Mouse (Mus musculus): ENCODE data around the gene Pmepa1. TPM values are rescaled to one million over a fixed set of nuclear protein-coding genes. Genes with fewer than 3 reads are reported as not detected.

Gene Pmepa1
- total RNA-seq, 2 experiments from 2014 or later = 20.0 to 24.4 TPM

DNA sequence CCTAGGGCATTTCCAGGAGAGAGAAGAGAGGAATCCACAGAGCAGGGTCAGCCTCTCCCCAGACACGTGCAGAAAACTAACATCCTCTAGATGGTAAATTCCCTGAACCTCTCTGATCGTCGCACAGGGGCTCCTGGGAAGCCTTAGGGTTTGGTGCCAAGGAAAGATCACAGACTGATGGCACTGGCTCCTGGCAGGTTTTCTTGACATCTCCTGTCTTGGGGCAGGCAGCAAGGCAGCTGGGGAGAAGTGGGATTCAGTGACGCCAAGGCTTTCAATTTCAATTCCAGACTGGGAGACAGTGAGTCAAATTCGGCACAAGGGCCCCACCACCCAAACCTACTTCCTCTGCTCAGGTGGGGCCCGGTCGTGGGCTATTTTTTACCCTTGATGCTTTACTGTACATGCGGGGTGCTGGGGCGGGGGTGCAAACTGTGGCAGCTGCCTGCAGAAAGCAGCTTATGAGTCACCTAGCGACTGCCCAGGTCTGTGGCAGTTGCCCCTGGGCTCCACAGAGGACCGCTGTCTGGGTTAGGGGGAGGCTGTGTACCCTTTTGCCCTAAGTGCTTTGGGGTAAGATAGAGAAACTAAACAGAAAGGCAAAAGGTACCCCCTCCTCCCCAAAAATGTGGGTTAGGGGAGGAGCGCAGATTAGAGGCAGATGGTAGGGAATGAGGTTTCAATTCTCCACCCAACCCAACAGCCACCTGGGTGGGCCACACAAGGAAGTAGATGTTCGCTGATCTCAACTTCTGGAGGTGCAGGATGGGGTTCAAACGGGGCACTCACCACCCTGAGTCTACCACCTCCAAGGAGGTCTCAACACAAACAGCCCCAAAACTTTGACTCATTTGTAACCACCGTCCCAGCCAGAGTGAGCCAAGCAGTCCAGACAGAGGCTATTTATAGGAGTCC, 1.6 kb downstream of the Pmepa1 start:
- TF ChIP-seq CTCF (IDR thresholded peaks at IDR 0.05) = no peak
- Histone ChIP-seq H3K4me3 (peak overlapping the region; percentile 93), H3K27ac (peak overlapping the region; percentile 91)
- no peak for DNase-seq
- intact Hi-C loops (cut with DNase I) = loop anchor here (2.0 to 5.0 kb wide), 3 partner anchors 32 to 68 kb away; no protein-coding TSS in a partner anchor

DNA sequence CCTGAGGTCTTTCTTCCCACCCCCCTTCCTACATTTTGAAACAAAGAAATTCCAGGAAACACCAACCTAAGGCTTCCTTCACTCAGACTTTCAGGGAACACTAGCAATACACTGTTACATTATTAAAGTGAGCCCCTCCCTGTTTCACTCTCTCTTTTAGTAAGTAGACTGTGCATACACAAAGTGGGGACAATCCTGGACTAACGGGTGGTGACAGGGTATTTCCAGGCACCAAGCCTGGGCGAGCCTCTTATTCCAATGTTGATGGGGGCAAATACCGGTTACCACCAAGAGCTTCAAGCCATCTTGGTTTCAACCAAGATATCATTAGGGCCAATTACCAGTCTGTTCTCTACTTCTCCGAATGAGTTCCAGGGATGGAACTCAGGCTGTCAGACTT, 2.4 kb downstream of the Pmepa1 start:
- no peak for DNase-seq
- no peak for TF ChIP-seq CTCF (IDR thresholded peaks at IDR 0.05)
- intact Hi-C loops (cut with DNase I) = loop anchor here (2.0 kb wide), 1 partner anchor 35 kb away; no protein-coding TSS in a partner anchor
- Histone ChIP-seq H3K4me3 (peak overlapping the region; percentile 93), H3K27ac (peak overlapping the region; percentile 91; the same call in 1 of the 2 replicates)

GRCm38 (mm10) chr2:173272354-173272900, 3.9 kb downstream of the Pmepa1 start:
- TF ChIP-seq CTCF (IDR thresholded peaks at IDR 0.05) = no peak

GRCm38 (mm10) chr2:173271541-173271940, 4.8 kb downstream of the Pmepa1 start:
- DNase-seq = no peak
- H3K27ac ChIP-seq = no peak overlapping the region
- TF ChIP-seq CTCF (IDR thresholded peaks at IDR 0.05) = no peak

More at GRCm38 (mm10) chr2:173272354-173272900, 3.9 kb downstream of the Pmepa1 start:
- no peak for DNase-seq
- Histone ChIP-seq H3K27ac (no peak overlapping the region), H3K4me3 (peak overlapping the region; percentile 30)
- intact Hi-C loops (cut with DNase I) = no loop called here

GRCm38 (mm10) chr2:173270601-173271248, 5.6 kb downstream of the Pmepa1 start:
- DNase-seq = no peak
- intact Hi-C loops (cut with DNase I) = no loop called here
- H3K4me3 ChIP-seq = no peak overlapping the region; the same call in 1 of the 2 replicates
- TF ChIP-seq CTCF (IDR thresholded peaks at IDR 0.05) = no peak
- H3K27ac ChIP-seq = no peak overlapping the region

More at GRCm38 (mm10) chr2:173271541-173271940, 4.8 kb downstream of the Pmepa1 start:
- no peak overlapping the region for H3K4me3 ChIP-seq
- intact Hi-C loops (cut with DNase I) = no loop called here

DNA sequence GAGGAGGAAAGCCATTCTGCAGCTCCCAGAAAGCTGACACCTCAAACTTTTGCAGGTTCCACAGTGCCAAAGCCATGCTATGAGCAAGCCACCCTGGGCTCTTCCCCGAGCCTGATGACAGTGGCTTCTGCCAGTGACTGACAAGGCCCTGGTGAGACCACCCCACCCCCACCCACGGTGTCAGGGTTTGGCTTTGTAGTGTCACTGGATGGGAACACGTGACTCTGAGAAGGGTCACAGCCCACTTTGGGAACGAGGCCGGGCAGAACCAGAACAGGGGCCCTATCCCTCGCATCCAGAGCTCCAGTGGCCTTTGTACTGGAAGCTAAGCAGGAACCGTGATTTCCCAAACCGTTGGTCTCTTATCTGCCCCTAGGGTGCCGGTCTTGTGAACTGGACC, 6.1 kb downstream of the Pmepa1 start:
- no peak overlapping the region for H3K27ac ChIP-seq
- no peak for TF ChIP-seq CTCF (IDR thresholded peaks at IDR 0.05)
- intact Hi-C loops (cut with DNase I) = no loop called here
- DNase-seq = no peak
- H3K4me3 ChIP-seq = no peak overlapping the region

DNA sequence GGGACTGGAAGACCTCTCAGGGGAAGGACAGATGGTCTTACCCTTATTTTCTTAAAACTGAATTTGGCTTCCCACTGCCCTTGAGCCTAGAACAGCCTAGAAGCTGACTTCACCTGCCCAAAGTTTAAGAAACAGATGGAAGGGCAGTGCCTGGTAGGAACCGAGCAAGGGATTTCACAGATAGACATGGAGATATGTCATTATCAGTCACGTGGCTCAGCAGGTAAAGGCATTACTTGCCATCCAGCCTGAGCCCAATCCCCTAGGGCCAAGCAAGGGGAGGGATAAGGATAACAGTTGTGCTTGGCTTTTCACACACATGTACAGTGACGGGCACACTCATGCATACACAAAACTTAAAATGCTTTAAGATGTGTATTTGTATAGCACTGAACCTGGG, 8.8 kb downstream of the Pmepa1 start:
- no peak overlapping the region for H3K4me3 ChIP-seq
- TF ChIP-seq CTCF (IDR thresholded peaks at IDR 0.05) = no peak
- H3K27ac ChIP-seq = no peak overlapping the region
- no peak for DNase-seq
- intact Hi-C loops (cut with DNase I) = loop anchor here (10.0 kb wide), 1 partner anchor 263 kb away; the partner anchor contains the start of gene Rae1

GRCm38 (mm10) chr2:173266349-173267112, 9.8 kb downstream of the Pmepa1 start:
- Histone ChIP-seq H3K27ac (no peak overlapping the region), H3K4me3 (no peak overlapping the region)
- TF ChIP-seq CTCF (IDR thresholded peaks at IDR 0.05) = no peak
- DNase-seq = no peak
- intact Hi-C loops (cut with DNase I) = loop anchor here (10.0 kb wide), 1 partner anchor 262 kb away; the partner anchor contains the start of gene Rae1

GRCm38 (mm10) chr2:173265468-173266265, 10.7 kb downstream of the Pmepa1 start:
- no peak for DNase-seq
- TF ChIP-seq CTCF (IDR thresholded peaks at IDR 0.05) = no peak
- no peak overlapping the region for H3K27ac ChIP-seq
- intact Hi-C loops (cut with DNase I) = loop anchor here (10.0 kb wide), 1 partner anchor 261 kb away; the partner anchor contains the start of gene Rae1
- no peak overlapping the region for H3K4me3 ChIP-seq

- Histone ChIP-seq H3K27ac (peak overlapping the region; percentile 76), H3K4me3 (no peak overlapping the region)
- no peak for TF ChIP-seq CTCF (IDR thresholded peaks at IDR 0.05)
- intact Hi-C loops (cut with DNase I) = loop anchor here (1.0 to 10.0 kb wide), 2 partner anchors 44 to 260 kb away; partner anchors contain the start of gene Rae1
- DNase-seq = peak; percentile 87
Observed at GRCm38 (mm10) chr2:173264467-173265128, 11.7 kb downstream of the Pmepa1 start.

Data from gastrocnemius, adult 2 months (tissue).